Mouse (Mus musculus) lung, embryonic 14.5 days (tissue): Measurements from ENCODE around the gene Tmem98. TPM values are rescaled to one million over a fixed set of nuclear protein-coding genes. Genes with fewer than 3 reads are reported as not detected.

Experiments
- ATAC-seq: fragments of 200-750 bp; cut with Nextera tagmentation; 2 replicates; pipeline ENCODE4 v1.8.0; 2017; ENCODE audit warnings: mild to moderate bottlenecking, moderate TSS enrichment, moderate library complexity; ENCODE audit not compliant: insufficient read depth
- DNase-seq: peaks from one replicate; pipeline ENCODE4 v3.0.0-alpha.2; 2015
- H3K27ac ChIP-seq: fragments of 300-500 bp; sonication (generic); 2 replicates; pipeline ENCODE4 v1.5.1; 2014; ENCODE audit warnings: low read depth, mild to moderate bottlenecking, moderate library complexity
- H3K27me3 ChIP-seq: fragments of 300-500 bp; sonication (generic); 2 replicates; pipeline ENCODE4 v1.6.1; 2014; ENCODE audit warnings: low read length, control low read depth; ENCODE audit not compliant: insufficient read depth
- H3K36me3 ChIP-seq: fragments of 300-500 bp; sonication (generic); 2 replicates; pipeline ENCODE4 v1.6.1; 2014; ENCODE audit warnings: control low read depth; ENCODE audit not compliant: insufficient read depth
- H3K4me1 ChIP-seq: fragments of 300-500 bp; sonication (generic); 2 replicates; pipeline ENCODE4 v1.6.1; 2014; ENCODE audit warnings: antibody characterized with exemption, control low read depth; ENCODE audit not compliant: insufficient read depth
- H3K4me2 ChIP-seq: fragments of 300-500 bp; sonication (generic); 2 replicates; pipeline ENCODE4 v1.6.1; 2014; ENCODE audit warnings: mild to moderate bottlenecking
- H3K4me3 ChIP-seq: fragments of 300-500 bp; sonication (generic); 2 replicates; pipeline ENCODE4 v1.5.1; 2014; ENCODE audit warnings: low read depth, low read length
- H3K9ac ChIP-seq: fragments of 300-500 bp; sonication (generic); 2 replicates; pipeline ENCODE4 v1.6.1; 2014
- H3K9me3 ChIP-seq: fragments of 300-500 bp; sonication (generic); 2 replicates; pipeline ENCODE4 v1.6.1; 2016; ENCODE audit warnings: low read depth, low read length, control low read depth
- CTCF ChIP-seq: IDR thresholded peaks from 2 replicates; pipeline ENCODE4 v1.5.1; 2016; ENCODE audit warnings: antibody characterized with exemption, low read depth
- WGBS: fragments of 180-500 bp; shearing (Covaris S2); extraction: QIAGEN DNeasy Blood & Tissue Kit; methylation state at CpG from one replicate; pipeline ENCODE4 v1.1.7; 2014; 5-methylcytosine and 5-hydroxymethylcytosine counted together
- polyA plus RNA-seq: library from polyadenylated mRNA; unstranded; fragments of >200 nt; fragmentation: Nextera tagmentation; extraction: Ambion mirVana; gene quantifications from 2 replicates; pipeline ENCODE4 v1.2.1, GENCODE M21; 2014

The Tmem98 gene
- polyA plus RNA-seq, 1 experiment from 2014 or later, result 132 TPM

- Histone ChIP-seq H3K4me1 (no peaks in the 10 kb centered on the region), H3K4me3 (no peak overlapping the region), H3K36me3 (no peaks in the 10 kb centered on the region), H3K4me2 (no peak overlapping the region), H3K9me3 (no peaks in the 10 kb centered on the region), H3K27me3 (no peaks in the 10 kb centered on the region), H3K9ac (no peak overlapping the region), H3K27ac (no peak overlapping the region)
- ATAC-seq, result no peak
- no peak for TF ChIP-seq CTCF
- no peak for DNase-seq
- 71% methylated on average over 5 of the region's 5 CpGs for WGBS
Measured at GRCm38 (mm10) chr11:80771596-80772250, 38.3 kb upstream of the Tmem98 start.

DNA sequence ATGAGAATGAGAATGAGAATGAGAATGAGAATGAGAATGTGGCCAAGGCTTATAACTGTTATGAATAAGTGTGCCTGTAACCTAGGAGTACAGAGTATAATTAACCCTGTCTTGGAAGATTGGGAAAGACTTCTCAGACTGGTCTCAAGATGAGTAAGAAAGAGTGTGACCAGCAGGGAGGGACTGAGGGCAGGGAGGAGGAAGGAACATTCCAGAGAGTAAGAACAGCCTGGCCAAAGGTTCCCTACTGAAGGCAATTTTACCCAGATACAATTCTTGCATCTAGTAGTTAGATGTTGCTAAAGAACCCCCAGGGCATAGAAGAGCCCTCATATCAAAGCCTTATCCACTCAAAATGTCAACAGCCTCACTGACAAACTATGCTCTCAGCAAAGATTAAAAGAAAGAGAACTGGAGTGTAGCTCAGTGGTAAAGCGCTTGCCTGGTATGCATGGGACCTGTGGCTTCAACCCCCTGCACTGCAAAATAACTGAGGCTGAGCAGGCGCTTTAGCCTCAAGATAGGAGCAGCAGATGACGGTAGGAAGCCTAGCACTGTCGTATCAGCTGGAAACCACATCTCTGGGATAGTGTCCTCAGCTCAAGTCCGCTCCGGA, 37.3 kb upstream of the Tmem98 start:
- H3K4me2 ChIP-seq, result no peak overlapping the region
- 65% methylated on average over 6 of the region's 6 CpGs for WGBS
- no peaks in the 10 kb centered on the region for H3K36me3 ChIP-seq
- no peak overlapping the region for H3K4me3 ChIP-seq
- no peaks in the 10 kb centered on the region for H3K4me1 ChIP-seq
- no peak overlapping the region for H3K27ac ChIP-seq
- H3K9me3 ChIP-seq, result no peaks in the 10 kb centered on the region
- no peak for DNase-seq
- no peak for ATAC-seq
- H3K9ac ChIP-seq, result no peak overlapping the region
- TF ChIP-seq CTCF, result no peak
- H3K27me3 ChIP-seq, result no peaks in the 10 kb centered on the region

DNA sequence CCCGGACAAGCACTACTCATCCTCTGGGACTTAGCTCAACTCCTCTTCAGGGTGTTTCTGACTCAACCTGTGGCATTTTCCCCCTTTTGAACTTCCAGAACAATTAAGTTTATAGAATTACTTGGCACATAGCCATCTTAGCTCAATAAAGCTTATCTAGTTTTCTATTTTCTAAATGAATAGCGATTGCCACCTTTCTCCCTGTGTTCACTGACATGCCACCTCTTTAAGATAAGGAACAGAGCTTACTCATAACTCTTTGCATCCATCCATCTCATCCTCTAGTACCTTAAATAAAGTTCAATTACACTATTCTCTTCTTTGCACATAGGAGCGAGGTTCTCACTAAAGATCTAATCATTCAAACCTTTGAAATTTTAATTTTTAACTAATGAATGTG, 34.4 kb upstream of the Tmem98 start:
- no peaks in the 10 kb centered on the region for H3K27me3 ChIP-seq
- no peak overlapping the region for H3K9ac ChIP-seq
- DNase-seq (no peak), ATAC-seq (no peak)
- H3K4me2 ChIP-seq, result no peak overlapping the region
- H3K4me1 ChIP-seq, result no peaks in the 10 kb centered on the region; the same call in 1 of the 2 replicates
- no peak overlapping the region for H3K4me3 ChIP-seq
- no peak for TF ChIP-seq CTCF
- no peaks in the 10 kb centered on the region for H3K36me3 ChIP-seq
- no peak overlapping the region for H3K27ac ChIP-seq
- H3K9me3 ChIP-seq, result no peaks in the 10 kb centered on the region
- 52% methylated on average over 3 of the region's 3 CpGs for WGBS

DNA sequence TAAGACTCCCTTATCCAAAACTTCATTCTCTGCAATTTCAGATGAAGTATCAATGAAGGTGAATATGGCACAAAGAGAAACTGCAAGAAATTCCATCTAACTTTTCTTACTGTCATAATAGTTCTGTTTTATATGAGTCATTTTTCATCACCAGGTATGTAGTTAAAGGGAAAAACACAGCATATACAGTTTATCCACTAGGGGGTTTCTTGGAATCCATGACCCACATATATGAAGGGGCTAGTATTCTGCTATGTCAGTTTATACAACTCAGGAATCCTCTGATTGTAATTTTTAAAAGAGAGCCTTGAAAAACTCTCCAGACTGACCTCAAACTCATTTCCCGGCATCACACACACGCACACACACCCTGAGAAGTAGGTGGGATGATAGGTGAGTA, 32.3 kb upstream of the Tmem98 start:
- peak; percentile 34; the same call in 1 of the 2 replicates for TF ChIP-seq CTCF
- no peaks in the 10 kb centered on the region for H3K36me3 ChIP-seq
- no peak overlapping the region for H3K4me3 ChIP-seq
- no peak for ATAC-seq
- H3K4me1 ChIP-seq, result no peaks in the 10 kb centered on the region; the same call in 1 of the 2 replicates
- peak; percentile 40 for DNase-seq
- H3K9ac ChIP-seq, result no peak overlapping the region
- H3K27me3 ChIP-seq, result no peaks in the 10 kb centered on the region
- H3K27ac ChIP-seq, result no peak overlapping the region
- no peak overlapping the region for H3K4me2 ChIP-seq
- no peaks in the 10 kb centered on the region for H3K9me3 ChIP-seq
- 77% methylated on average over 2 of the region's 2 CpGs for WGBS

DNA sequence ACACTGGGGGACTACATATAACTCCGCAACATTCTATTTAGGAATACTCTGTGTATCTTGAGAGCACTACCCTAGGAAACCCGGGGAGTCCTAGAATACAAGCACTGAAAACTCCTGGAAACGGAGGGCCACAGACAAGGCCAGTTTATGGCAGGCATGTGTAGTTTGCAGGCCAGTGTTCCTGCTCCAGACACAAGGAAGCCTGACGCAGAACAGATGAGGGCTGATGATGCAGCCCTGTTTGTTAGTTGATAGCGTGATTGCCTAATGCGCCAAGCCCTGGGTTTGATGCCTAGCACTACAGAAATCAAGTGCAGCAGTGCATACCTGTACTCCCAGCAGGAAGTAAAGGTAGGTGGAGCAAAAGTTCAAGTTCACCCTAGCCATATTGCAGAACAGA, 31.8 kb upstream of the Tmem98 start:
- H3K4me3 ChIP-seq, result no peak overlapping the region
- WGBS, result 65% methylated on average over 6 of the region's 6 CpGs
- no peak overlapping the region for H3K9ac ChIP-seq
- ATAC-seq (no peak), DNase-seq (no peak)
- H3K4me1 ChIP-seq, result no peaks in the 10 kb centered on the region; the same call in 1 of the 2 replicates
- H3K27ac ChIP-seq, result no peak overlapping the region
- H3K36me3 ChIP-seq, result no peaks in the 10 kb centered on the region
- no peak overlapping the region for H3K4me2 ChIP-seq
- TF ChIP-seq CTCF, result no peak
- H3K9me3 ChIP-seq, result no peaks in the 10 kb centered on the region
- H3K27me3 ChIP-seq, result no peaks in the 10 kb centered on the region

DNA sequence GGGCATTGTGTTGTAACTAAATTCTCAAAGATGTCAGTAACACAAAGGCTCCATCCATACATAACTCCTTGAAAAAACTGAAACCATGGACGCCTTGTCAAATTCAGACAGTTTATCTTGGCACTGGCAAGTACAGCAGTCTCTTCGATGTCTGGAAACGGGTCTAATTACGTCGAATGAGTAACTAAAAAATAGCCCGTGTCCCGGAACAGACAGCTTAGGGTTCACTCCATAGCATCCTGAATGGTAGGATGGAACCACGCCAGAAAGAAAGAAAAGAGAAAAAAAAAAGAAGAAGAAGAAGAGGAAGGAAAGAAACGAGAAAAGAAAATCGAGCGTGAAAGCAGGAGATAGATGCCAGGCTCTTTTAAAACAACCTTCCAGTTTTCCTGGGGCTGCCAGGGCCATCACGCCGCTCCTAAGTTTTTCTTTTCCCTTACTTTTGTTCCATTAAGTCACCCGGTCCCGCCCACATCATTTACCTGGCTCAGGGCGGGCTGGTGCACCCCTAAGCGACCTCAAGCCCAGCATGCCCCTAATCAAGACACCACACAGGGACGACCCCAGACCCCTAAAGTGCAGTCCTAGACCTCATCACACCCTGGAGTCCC, 31.0 kb upstream of the Tmem98 start:
- under 1% methylated on average over 18 of the region's 18 CpGs for WGBS
- no peaks in the 10 kb centered on the region for H3K9me3 ChIP-seq
- peak overlapping the region; percentile 87; the same call in 1 of the 2 replicates for H3K27ac ChIP-seq
- DNase-seq (peak; percentile 51), ATAC-seq (no peak)
- peak overlapping the region; percentile 64 for H3K9ac ChIP-seq
- no peak for TF ChIP-seq CTCF
- no peaks in the 10 kb centered on the region for H3K36me3 ChIP-seq
- H3K4me2 ChIP-seq, result peak overlapping the region; percentile 91
- no peaks in the 10 kb centered on the region; the same call in 1 of the 2 replicates for H3K4me1 ChIP-seq
- peak overlapping the region; percentile 72 for H3K4me3 ChIP-seq
- no peaks in the 10 kb centered on the region for H3K27me3 ChIP-seq
